Mouse (Mus musculus): Measurements from ENCODE around the gene Prkn. TPM values are rescaled to one million over a fixed set of nuclear protein-coding genes. Genes with fewer than 3 reads are reported as not detected.

Gene Prkn
- polyA plus RNA-seq, 1 experiment from 2014 or later: 1.7 TPM

- 83% methylated on average over 12 of the region's 12 CpGs for WGBS (ENCODE audit: insufficient replicate concordance)
These were observed 895.1 kb downstream of the Prkn start for GRCm38 (mm10) chr17:11735158-11735877.

GRCm38 (mm10) chr17:11736531-11736930, 896.3 kb downstream of the Prkn start:
- no peak for ATAC-seq (replicated peaks; ENCODE audit: insufficient number of reproducible peaks, low FRiP score, low TSS enrichment)
- Histone ChIP-seq H3K27ac (ENCODE audit: low read depth, low read length) (no peak overlapping the region), H3K4me2 (no peak overlapping the region), H3K9ac (ENCODE audit: low read depth, low read length) (no peak overlapping the region), H3K9me3 (replicated peaks; ENCODE audit: control insufficient read depth, low read length) (no peaks in the 10 kb centered on the region), H3K4me1 (ENCODE audit: control insufficient read depth, insufficient read depth, low read length) (no peaks in the 10 kb centered on the region), H3K27me3 (ENCODE audit: control insufficient read depth, insufficient read depth, low read length) (no peaks in the 10 kb centered on the region), H3K36me3 (ENCODE audit: control insufficient read depth, insufficient read depth, low read length) (no peaks in the 10 kb centered on the region), H3K4me3 (ENCODE audit: low read depth, low read length) (no peak overlapping the region)
- WGBS (ENCODE audit: insufficient replicate concordance): 62% methylated on average over 3 of the region's 3 CpGs

More at GRCm38 (mm10) chr17:11735158-11735877, 895.1 kb downstream of the Prkn start:
- no peak overlapping the region for H3K4me2 ChIP-seq
- no peaks in the 10 kb centered on the region for H3K4me1 ChIP-seq (ENCODE audit: control insufficient read depth, insufficient read depth, low read length)
- no peak overlapping the region for H3K9ac ChIP-seq (ENCODE audit: low read depth, low read length)
- ATAC-seq (replicated peaks; ENCODE audit: insufficient number of reproducible peaks, low FRiP score, low TSS enrichment): no peak
- no peak overlapping the region for H3K4me3 ChIP-seq (ENCODE audit: low read depth, low read length)
- H3K27ac ChIP-seq (ENCODE audit: low read depth, low read length): no peak overlapping the region
- H3K9me3 ChIP-seq (replicated peaks; ENCODE audit: control insufficient read depth, low read length): no peaks in the 10 kb centered on the region
- no peaks in the 10 kb centered on the region for H3K36me3 ChIP-seq (ENCODE audit: control insufficient read depth, insufficient read depth, low read length)
- no peaks in the 10 kb centered on the region for H3K27me3 ChIP-seq (ENCODE audit: control insufficient read depth, insufficient read depth, low read length)

- Histone ChIP-seq H3K9ac (ENCODE audit: low read depth, low read length) (no peak overlapping the region), H3K4me2 (no peak overlapping the region), H3K36me3 (ENCODE audit: control insufficient read depth, insufficient read depth, low read length) (no peaks in the 10 kb centered on the region), H3K4me3 (ENCODE audit: low read depth, low read length) (no peak overlapping the region), H3K27me3 (ENCODE audit: control insufficient read depth, insufficient read depth, low read length) (no peaks in the 10 kb centered on the region), H3K27ac (ENCODE audit: low read depth, low read length) (no peak overlapping the region), H3K4me1 (ENCODE audit: control insufficient read depth, insufficient read depth, low read length) (no peaks in the 10 kb centered on the region), H3K9me3 (replicated peaks; ENCODE audit: control insufficient read depth, low read length) (no peaks in the 10 kb centered on the region)
- WGBS (ENCODE audit: insufficient replicate concordance): 88% methylated on average over 10 of the region's 10 CpGs
- no peak for ATAC-seq (replicated peaks; ENCODE audit: insufficient number of reproducible peaks, low FRiP score, low TSS enrichment)
These were observed 897.7 kb downstream of the Prkn start for GRCm38 (mm10) chr17:11737905-11738304.

- Histone ChIP-seq H3K9me3 (replicated peaks; ENCODE audit: control insufficient read depth, low read length) (no peaks in the 10 kb centered on the region), H3K4me2 (no peak overlapping the region), H3K27ac (ENCODE audit: low read depth, low read length) (no peak overlapping the region), H3K27me3 (ENCODE audit: control insufficient read depth, insufficient read depth, low read length) (peaks cover 7% of the 10 kb centered on the region; the same call in 1 of the 2 replicates), H3K36me3 (ENCODE audit: control insufficient read depth, insufficient read depth, low read length) (no peaks in the 10 kb centered on the region), H3K4me3 (ENCODE audit: low read depth, low read length) (no peak overlapping the region), H3K9ac (ENCODE audit: low read depth, low read length) (no peak overlapping the region), H3K4me1 (ENCODE audit: control insufficient read depth, insufficient read depth, low read length) (no peaks in the 10 kb centered on the region)
- no peak for ATAC-seq (replicated peaks; ENCODE audit: insufficient number of reproducible peaks, low FRiP score, low TSS enrichment)
These were observed 900.5 kb downstream of the Prkn start for GRCm38 (mm10) chr17:11740716-11741115.

GRCm38 (mm10) chr17:11741161-11741560, 901.0 kb downstream of the Prkn start:
- Histone ChIP-seq H3K36me3 (ENCODE audit: control insufficient read depth, insufficient read depth, low read length) (no peaks in the 10 kb centered on the region), H3K27ac (ENCODE audit: low read depth, low read length) (no peak overlapping the region), H3K4me2 (no peak overlapping the region), H3K4me1 (ENCODE audit: control insufficient read depth, insufficient read depth, low read length) (no peaks in the 10 kb centered on the region), H3K4me3 (ENCODE audit: low read depth, low read length) (no peak overlapping the region), H3K27me3 (ENCODE audit: control insufficient read depth, insufficient read depth, low read length) (peaks cover 8% of the 10 kb centered on the region; the same call in 1 of the 2 replicates), H3K9ac (ENCODE audit: low read depth, low read length) (no peak overlapping the region), H3K9me3 (replicated peaks; ENCODE audit: control insufficient read depth, low read length) (no peaks in the 10 kb centered on the region)
- WGBS (ENCODE audit: insufficient replicate concordance): 85% methylated on average over 5 of the region's 5 CpGs
- ATAC-seq (replicated peaks; ENCODE audit: insufficient number of reproducible peaks, low FRiP score, low TSS enrichment): no peak

- Histone ChIP-seq H3K9me3 (replicated peaks; ENCODE audit: control insufficient read depth, low read length) (no peaks in the 10 kb centered on the region), H3K4me1 (ENCODE audit: control insufficient read depth, insufficient read depth, low read length) (no peaks in the 10 kb centered on the region), H3K27me3 (ENCODE audit: control insufficient read depth, insufficient read depth, low read length) (no peaks in the 10 kb centered on the region), H3K4me3 (ENCODE audit: low read depth, low read length) (no peak overlapping the region), H3K4me2 (no peak overlapping the region), H3K9ac (ENCODE audit: low read depth, low read length) (no peak overlapping the region), H3K36me3 (ENCODE audit: control insufficient read depth, insufficient read depth, low read length) (no peaks in the 10 kb centered on the region), H3K27ac (ENCODE audit: low read depth, low read length) (no peak overlapping the region)
- no peak for ATAC-seq (replicated peaks; ENCODE audit: insufficient number of reproducible peaks, low FRiP score, low TSS enrichment)
- 79% methylated on average over 2 of the region's 2 CpGs for WGBS (ENCODE audit: insufficient replicate concordance)
These were observed 911.1 kb downstream of the Prkn start for GRCm38 (mm10) chr17:11751251-11751650.

- no peak overlapping the region for H3K4me3 ChIP-seq (ENCODE audit: low read depth, low read length)
- H3K4me1 ChIP-seq (ENCODE audit: control insufficient read depth, insufficient read depth, low read length): no peaks in the 10 kb centered on the region
- no peaks in the 10 kb centered on the region for H3K36me3 ChIP-seq (ENCODE audit: control insufficient read depth, insufficient read depth, low read length)
- H3K27me3 ChIP-seq (ENCODE audit: control insufficient read depth, insufficient read depth, low read length): no peaks in the 10 kb centered on the region
- H3K4me2 ChIP-seq: no peak overlapping the region
- no peak for ATAC-seq (replicated peaks; ENCODE audit: insufficient number of reproducible peaks, low FRiP score, low TSS enrichment)
- WGBS (ENCODE audit: insufficient replicate concordance): 52% methylated on average over 2 of the region's 2 CpGs
- no peak overlapping the region for H3K27ac ChIP-seq (ENCODE audit: low read depth, low read length)
- no peak overlapping the region for H3K9ac ChIP-seq (ENCODE audit: low read depth, low read length)
- no peaks in the 10 kb centered on the region for H3K9me3 ChIP-seq (replicated peaks; ENCODE audit: control insufficient read depth, low read length)
These were observed 912.5 kb downstream of the Prkn start for GRCm38 (mm10) chr17:11752686-11753085.

GRCm38 (mm10) chr17:11765117-11765516, 924.9 kb downstream of the Prkn start:
- 79% methylated on average over 3 of the region's 3 CpGs for WGBS (ENCODE audit: insufficient replicate concordance)
- ATAC-seq (replicated peaks; ENCODE audit: insufficient number of reproducible peaks, low FRiP score, low TSS enrichment): no peak
- Histone ChIP-seq H3K9ac (ENCODE audit: low read depth, low read length) (no peak overlapping the region), H3K27ac (ENCODE audit: low read depth, low read length) (no peak overlapping the region), H3K9me3 (replicated peaks; ENCODE audit: control insufficient read depth, low read length) (no peaks in the 10 kb centered on the region), H3K27me3 (ENCODE audit: control insufficient read depth, insufficient read depth, low read length) (no peaks in the 10 kb centered on the region), H3K36me3 (ENCODE audit: control insufficient read depth, insufficient read depth, low read length) (no peaks in the 10 kb centered on the region), H3K4me1 (ENCODE audit: control insufficient read depth, insufficient read depth, low read length) (no peaks in the 10 kb centered on the region), H3K4me2 (no peak overlapping the region), H3K4me3 (ENCODE audit: low read depth, low read length) (no peak overlapping the region)

- Histone ChIP-seq H3K27ac (ENCODE audit: low read depth, low read length) (no peak overlapping the region), H3K9ac (ENCODE audit: low read depth, low read length) (no peak overlapping the region), H3K27me3 (ENCODE audit: control insufficient read depth, insufficient read depth, low read length) (no peaks in the 10 kb centered on the region), H3K4me3 (ENCODE audit: low read depth, low read length) (no peak overlapping the region), H3K36me3 (ENCODE audit: control insufficient read depth, insufficient read depth, low read length) (no peaks in the 10 kb centered on the region), H3K9me3 (replicated peaks; ENCODE audit: control insufficient read depth, low read length) (no peaks in the 10 kb centered on the region), H3K4me2 (no peak overlapping the region), H3K4me1 (ENCODE audit: control insufficient read depth, insufficient read depth, low read length) (no peaks in the 10 kb centered on the region)
- 54% methylated on average over 2 of the region's 2 CpGs for WGBS (ENCODE audit: insufficient replicate concordance)
- no peak for ATAC-seq (replicated peaks; ENCODE audit: insufficient number of reproducible peaks, low FRiP score, low TSS enrichment)
These were observed 925.4 kb downstream of the Prkn start for GRCm38 (mm10) chr17:11765581-11765980.

Measured in heart, embryonic 11.5 days (tissue).